Mouse (Mus musculus) neural tube, embryonic 12.5 days (tissue): ENCODE data around the gene Rbp7. TPM values are rescaled to one million over a fixed set of nuclear protein-coding genes. Genes with fewer than 3 reads are reported as not detected.
"Not testable (repeated sequence)": the region's sequence is repeated elsewhere in the genome, so short reads cannot be mapped to it uniquely, and the experiment has no call there.

ENCODE experiments used
- ATAC-seq: fragments of 200-750 bp; cut with Nextera tagmentation; 2 replicates; pipeline ENCODE4 v1.8.0; 2017; ENCODE audit warnings: low read depth, mild to moderate bottlenecking, moderate TSS enrichment, moderate library complexity; ENCODE audit not compliant: low FRiP score
- H3K27ac ChIP-seq: fragments of 300-500 bp; sonication (generic); 2 replicates; pipeline ENCODE4 v1.5.1; 2016
- H3K27me3 ChIP-seq: fragments of 300-500 bp; sonication (generic); replicated peaks from 2 replicates; pipeline ENCODE4 v1.6.1; 2016; ENCODE audit warnings: mild to moderate bottlenecking
- H3K36me3 ChIP-seq: fragments of 300-500 bp; sonication (generic); 2 replicates; pipeline ENCODE4 v1.6.1; 2016; ENCODE audit warnings: mild to moderate bottlenecking
- H3K4me1 ChIP-seq: fragments of 300-500 bp; sonication (generic); 2 replicates; pipeline ENCODE4 v1.6.1; 2016
- H3K4me2 ChIP-seq: fragments of 300-500 bp; sonication (generic); replicated peaks from 2 replicates; pipeline ENCODE4 v1.6.1; 2016; ENCODE audit warnings: mild to moderate bottlenecking
- H3K4me3 ChIP-seq: fragments of 300-500 bp; sonication (generic); 2 replicates; pipeline ENCODE4 v1.5.1; 2016
- H3K9ac ChIP-seq: fragments of 300-500 bp; sonication (generic); 2 replicates; pipeline ENCODE4 v1.6.1; 2016; ENCODE audit warnings: mild to moderate bottlenecking
- H3K9me3 ChIP-seq: fragments of 300-500 bp; sonication (generic); 2 replicates; pipeline ENCODE4 v1.6.1; 2016; ENCODE audit warnings: mild to moderate bottlenecking
- WGBS: fragments of 180-500 bp; shearing (Covaris S2); methylation state at CpG from one replicate; pipeline ENCODE4 v1.1.7; 2016; 5-methylcytosine and 5-hydroxymethylcytosine counted together
- polyA plus RNA-seq: library from polyadenylated mRNA; unstranded; fragments of >200 nt; fragmentation: Nextera tagmentation; extraction: Ambion mirVana; gene quantifications from 2 replicates; pipeline ENCODE4 v1.2.1, GENCODE M21; 2016

Rbp7 gene
- polyA plus RNA-seq, 1 experiment from 2014 or later, result not detected

DNA sequence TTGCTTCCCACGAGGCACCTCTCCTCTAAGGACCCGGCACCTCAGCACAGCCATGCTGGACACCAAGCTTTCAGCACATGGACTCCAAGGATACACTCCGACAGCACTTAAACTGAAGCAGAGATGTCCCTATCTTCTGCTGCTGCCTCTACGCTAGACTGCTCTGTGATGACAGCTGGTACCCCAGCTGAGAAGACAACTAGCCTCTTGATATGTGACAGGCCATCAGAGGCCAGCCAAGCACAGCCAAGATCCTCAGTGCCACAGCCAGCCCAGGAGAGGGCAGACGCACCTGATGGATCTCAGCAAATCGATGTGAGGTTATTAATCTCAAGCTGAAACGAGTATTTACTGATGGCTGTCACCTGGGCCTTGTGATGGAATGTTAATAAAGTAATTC lies 20.3 kb upstream of the Rbp7 start:
- Histone ChIP-seq H3K36me3 (peaks cover 22% of the 10 kb centered on the region), H3K9ac (0 out of 2 replicates have a peak overlapping the region, but pooled peaks have one; percentile 5), H3K9me3 (0 out of 2 replicates have a peak, but pooled peaks cover 3% of the 10 kb centered on the region), H3K4me1 (no peaks in the 10 kb centered on the region), H3K4me2 (no peak overlapping the region), H3K27me3 (no peaks in the 10 kb centered on the region), H3K27ac (no peak overlapping the region), H3K4me3 (no peak overlapping the region)
- no peak for ATAC-seq
- WGBS, result 83% methylated on average over 7 of the region's 7 CpGs

DNA sequence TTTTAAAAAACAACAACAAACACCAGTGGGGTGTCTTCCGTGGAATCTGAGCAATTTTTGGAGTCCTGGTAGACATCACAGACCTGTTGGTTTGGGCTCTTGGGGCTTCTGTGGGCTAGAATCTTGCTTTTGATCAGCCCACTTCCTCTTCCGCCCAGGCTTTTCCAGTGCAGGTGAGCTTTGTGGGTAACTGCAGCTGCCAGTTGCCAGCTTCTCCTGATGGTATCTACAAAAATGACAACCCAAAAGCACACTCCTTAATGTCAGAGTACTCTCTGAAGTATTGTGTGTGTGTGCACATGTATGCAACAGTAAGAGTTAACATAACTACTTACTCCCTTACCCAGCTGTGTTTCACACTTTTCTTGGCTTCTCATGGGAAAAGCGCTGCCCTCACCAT lies 14.8 kb upstream of the Rbp7 start:
- Histone ChIP-seq H3K9ac (no peak overlapping the region), H3K4me3 (no peak overlapping the region), H3K4me1 (no peaks in the 10 kb centered on the region), H3K9me3 (0 out of 2 replicates have a peak, but pooled peaks cover 3% of the 10 kb centered on the region), H3K36me3 (peaks cover 42% of the 10 kb centered on the region), H3K4me2 (no peak overlapping the region), H3K27me3 (no peaks in the 10 kb centered on the region), H3K27ac (no peak overlapping the region)
- WGBS, result 95% methylated on average over 3 of the region's 3 CpGs
- ATAC-seq, result no peak

DNA sequence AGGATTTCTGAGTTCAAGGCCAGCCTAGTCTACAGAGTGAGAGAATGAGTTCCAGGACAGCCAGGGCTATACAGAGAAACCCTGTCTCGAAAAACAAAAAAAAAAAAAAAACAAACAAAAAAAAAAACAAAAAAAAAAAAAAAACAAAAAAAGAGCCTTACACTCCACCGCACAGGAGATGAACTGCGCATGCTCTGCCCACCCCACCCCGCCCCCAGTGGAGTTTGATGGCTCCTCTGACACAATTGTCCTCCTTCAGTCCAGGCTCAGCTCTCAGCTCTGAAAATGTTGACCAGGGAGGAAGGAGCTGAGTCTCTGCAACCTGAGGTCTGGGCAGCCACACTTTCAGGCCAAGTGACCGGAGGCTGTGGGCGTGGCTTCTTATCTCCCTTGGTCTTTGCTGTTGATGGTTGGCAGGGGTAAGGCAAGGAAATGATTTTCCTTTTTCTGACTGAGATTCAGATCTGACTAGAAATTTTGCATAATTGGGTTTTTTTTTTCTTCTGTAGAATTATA lies 8.7 kb upstream of the Rbp7 start:
- Histone ChIP-seq H3K9ac (no peak overlapping the region), H3K9me3 (no peaks in the 10 kb centered on the region), H3K4me3 (no peak overlapping the region), H3K4me1 (no peaks in the 10 kb centered on the region), H3K4me2 (no peak overlapping the region), H3K27ac (no peak overlapping the region), H3K27me3 (no peaks in the 10 kb centered on the region), H3K36me3 (peaks cover 8% of the 10 kb centered on the region)
- WGBS, result 84% methylated on average over 6 of the region's 6 CpGs
- no peak for ATAC-seq

DNA sequence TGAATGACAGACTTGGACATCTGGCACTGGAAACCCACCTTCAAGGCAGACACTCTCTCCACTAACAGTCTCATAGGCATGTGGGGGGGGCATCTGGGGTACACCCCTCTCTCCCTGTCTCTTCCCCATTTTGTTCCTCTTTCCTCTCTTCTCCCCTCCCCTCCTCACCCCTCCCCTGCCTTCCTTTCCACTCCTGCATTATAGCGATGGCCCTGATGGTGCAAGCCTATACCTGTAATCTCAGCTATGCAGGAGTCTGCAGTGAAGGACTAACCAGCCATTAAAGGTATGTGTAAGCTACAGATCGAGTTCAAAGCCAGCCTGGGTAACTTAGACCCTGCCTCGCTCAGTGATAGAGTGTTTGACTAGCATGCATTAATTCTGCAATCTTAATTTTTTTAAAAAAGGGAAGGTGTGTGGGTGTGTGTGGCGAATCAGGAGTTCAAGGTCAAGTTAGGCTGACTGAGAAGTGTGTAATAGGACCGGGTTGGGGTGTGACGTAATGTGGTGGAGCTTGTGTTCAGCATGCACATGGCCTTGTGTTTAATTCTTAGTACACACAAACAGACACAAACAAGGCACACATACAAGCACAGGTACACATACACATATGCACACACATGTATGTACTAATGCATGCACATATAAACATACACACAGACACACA lies 7.7 kb upstream of the Rbp7 start:
- no peaks in the 10 kb centered on the region for H3K9me3 ChIP-seq
- no peaks in the 10 kb centered on the region for H3K27me3 ChIP-seq
- H3K4me1 ChIP-seq, result no peaks in the 10 kb centered on the region
- no peak overlapping the region for H3K9ac ChIP-seq
- H3K4me3 ChIP-seq, result no peak overlapping the region
- H3K4me2 ChIP-seq, result no peak overlapping the region
- WGBS, result 81% methylated on average over 6 of the region's 6 CpGs
- no peak overlapping the region for H3K27ac ChIP-seq
- ATAC-seq, result no peak
- H3K36me3 ChIP-seq, result peaks cover 2% of the 10 kb centered on the region; the same call in 1 of the 2 replicates

DNA sequence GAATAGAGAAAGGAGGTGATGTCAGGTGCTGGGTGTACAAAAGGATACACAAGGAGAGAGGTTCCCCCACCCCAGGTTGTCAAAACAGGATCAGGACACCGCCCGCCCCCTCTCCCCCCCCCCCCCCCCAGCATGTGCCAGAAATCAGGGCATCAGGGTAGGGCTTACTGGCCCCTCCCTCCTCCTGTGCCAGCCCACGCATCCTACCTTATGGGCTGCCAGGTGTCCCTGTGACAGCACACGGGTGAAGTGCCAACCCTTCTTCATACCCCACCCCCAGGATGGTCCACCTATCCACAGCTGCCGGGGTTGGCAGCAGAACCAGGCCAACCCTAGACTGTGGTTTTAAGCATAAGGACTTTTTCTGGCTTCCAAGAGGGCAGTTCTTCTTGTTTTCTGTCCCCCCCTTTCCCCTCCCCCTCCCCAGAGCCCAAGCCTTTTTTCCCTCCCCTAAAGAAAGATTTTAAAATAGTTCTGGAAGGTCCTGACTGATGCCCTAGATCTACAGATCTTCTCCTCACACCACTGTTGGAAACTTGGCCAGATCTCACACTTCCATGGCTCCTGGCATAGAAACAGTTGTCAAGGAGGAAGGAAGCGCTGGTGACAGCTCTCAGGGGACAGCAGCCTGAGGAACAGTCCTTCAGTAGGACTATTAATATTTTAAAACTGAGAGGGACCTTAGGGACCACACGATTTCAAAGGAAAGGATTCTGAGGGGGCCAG lies 7.0 kb upstream of the Rbp7 start:
- ATAC-seq, result no peak
- Histone ChIP-seq H3K4me1 (no peaks in the 10 kb centered on the region), H3K9me3 (no peaks in the 10 kb centered on the region), H3K4me2 (no peak overlapping the region), H3K36me3 (no peaks in the 10 kb centered on the region), H3K9ac (no peak overlapping the region), H3K27me3 (no peaks in the 10 kb centered on the region), H3K4me3 (no peak overlapping the region), H3K27ac (no peak overlapping the region)
- WGBS, result 77% methylated on average over 5 of the region's 7 CpGs

DNA sequence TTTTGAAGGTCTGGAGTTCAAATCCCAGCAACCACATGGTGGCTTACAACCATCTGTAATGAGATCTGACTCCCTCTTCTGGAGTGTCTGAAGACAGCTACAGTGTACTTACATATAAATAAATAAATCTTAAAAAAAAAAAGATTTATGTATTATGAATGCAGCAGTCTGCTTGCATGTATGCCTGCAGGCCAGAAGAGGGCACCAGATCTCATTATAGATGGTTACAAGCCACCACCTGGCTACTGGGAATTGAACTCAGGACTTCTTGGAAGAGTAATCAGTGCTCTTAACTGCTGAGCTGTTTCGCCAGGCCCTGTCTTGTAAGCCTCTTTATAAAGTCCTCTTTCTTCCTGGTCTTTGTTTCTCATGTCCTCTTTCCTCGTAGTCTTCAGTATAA lies 5.7 kb upstream of the Rbp7 start:
- not testable (repeated sequence) for H3K9ac ChIP-seq, H3K4me3 ChIP-seq, H3K27me3 ChIP-seq, H3K27ac ChIP-seq, H3K36me3 ChIP-seq, H3K4me2 ChIP-seq, H3K9me3 ChIP-seq, H3K4me1 ChIP-seq, ATAC-seq
- 94% methylated on average over 2 of the region's 2 CpGs for WGBS

DNA sequence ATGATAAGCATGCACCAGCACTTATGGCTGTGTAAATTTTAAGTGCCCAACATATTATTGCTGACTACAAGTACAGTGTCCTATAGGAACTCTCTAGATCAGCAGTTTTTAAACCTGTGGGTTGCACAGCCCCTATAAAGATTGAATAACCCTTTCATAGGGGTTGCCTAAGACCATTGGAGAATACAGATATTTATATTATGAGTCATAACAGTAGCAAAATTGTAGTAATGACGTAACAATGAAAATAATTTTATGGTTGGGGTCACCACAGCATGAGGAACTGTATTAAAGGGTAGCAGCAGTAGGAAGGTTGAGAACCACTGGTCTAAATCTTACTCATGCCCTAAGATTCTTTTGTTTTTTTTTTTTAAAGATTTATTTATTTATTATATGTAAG lies 4.6 kb upstream of the Rbp7 start:
- Histone ChIP-seq H3K4me2 (no peak overlapping the region), H3K4me3 (no peak overlapping the region), H3K27ac (no peak overlapping the region), H3K27me3 (no peaks in the 10 kb centered on the region), H3K4me1 (no peaks in the 10 kb centered on the region), H3K9me3 (no peaks in the 10 kb centered on the region), H3K36me3 (no peaks in the 10 kb centered on the region), H3K9ac (no peak overlapping the region)
- 81% methylated on average over 1 of the region's 1 CpGs for WGBS
- no peak for ATAC-seq

DNA sequence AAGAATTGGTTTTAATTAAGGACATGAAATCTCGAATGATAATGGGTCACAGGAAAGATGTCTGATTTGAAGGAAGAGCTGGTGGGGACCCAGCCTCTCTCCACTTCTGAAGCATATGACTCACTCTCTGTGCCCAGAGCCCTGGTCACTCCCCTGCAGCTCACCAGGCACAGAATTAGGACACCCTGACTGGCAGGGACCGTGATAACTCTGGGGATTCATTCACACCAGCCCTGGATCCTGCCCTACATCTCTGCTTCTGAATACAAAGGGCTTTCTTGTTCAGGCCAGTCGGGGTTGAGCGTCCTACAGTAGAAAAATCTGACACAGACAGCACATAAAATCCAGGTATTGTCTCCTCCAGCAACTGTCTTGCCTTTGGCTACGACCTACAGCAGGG lies 3.7 kb upstream of the Rbp7 start:
- Histone ChIP-seq H3K27me3 (no peaks in the 10 kb centered on the region), H3K9me3 (no peaks in the 10 kb centered on the region), H3K36me3 (no peaks in the 10 kb centered on the region), H3K9ac (no peak overlapping the region), H3K4me3 (no peak overlapping the region), H3K4me1 (no peaks in the 10 kb centered on the region), H3K4me2 (no peak overlapping the region), H3K27ac (no peak overlapping the region)
- ATAC-seq, result no peak
- WGBS, result 63% methylated on average over 5 of the region's 5 CpGs

DNA sequence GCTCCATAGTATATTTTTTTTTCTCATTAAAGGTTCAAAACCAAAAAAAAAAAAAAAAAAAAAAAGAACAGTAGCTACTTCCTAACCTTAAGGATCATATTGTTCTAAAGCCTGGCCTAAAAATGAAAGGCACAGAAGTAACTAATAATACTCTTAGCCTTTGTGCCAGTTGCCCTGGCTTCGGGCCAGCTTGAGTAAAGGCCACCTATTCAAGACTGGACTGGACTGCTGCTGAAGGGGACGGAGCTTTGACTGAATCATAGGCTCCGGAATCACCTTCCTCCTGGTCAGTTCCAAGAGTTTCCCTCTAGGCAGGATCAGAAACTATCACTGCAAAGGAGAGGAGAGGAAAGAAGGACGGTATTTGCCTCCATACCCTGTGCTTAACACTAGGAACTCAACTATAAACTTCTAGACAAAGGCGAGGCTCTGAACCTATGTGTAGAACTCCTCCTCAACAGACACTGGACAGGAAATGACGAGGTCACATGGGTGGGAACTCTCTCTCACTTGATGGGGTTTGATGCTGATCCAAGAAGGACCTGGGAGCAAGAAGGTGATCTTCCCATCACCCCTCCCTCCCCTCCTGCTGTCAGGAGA lies 3.2 kb upstream of the Rbp7 start:
- H3K27me3 ChIP-seq, result no peaks in the 10 kb centered on the region
- no peak overlapping the region for H3K4me3 ChIP-seq
- WGBS, result 75% methylated on average over 6 of the region's 6 CpGs
- no peaks in the 10 kb centered on the region for H3K9me3 ChIP-seq
- H3K4me1 ChIP-seq, result no peaks in the 10 kb centered on the region
- no peak for ATAC-seq
- no peaks in the 10 kb centered on the region for H3K36me3 ChIP-seq
- no peak overlapping the region for H3K4me2 ChIP-seq
- H3K9ac ChIP-seq, result no peak overlapping the region
- H3K27ac ChIP-seq, result no peak overlapping the region

DNA sequence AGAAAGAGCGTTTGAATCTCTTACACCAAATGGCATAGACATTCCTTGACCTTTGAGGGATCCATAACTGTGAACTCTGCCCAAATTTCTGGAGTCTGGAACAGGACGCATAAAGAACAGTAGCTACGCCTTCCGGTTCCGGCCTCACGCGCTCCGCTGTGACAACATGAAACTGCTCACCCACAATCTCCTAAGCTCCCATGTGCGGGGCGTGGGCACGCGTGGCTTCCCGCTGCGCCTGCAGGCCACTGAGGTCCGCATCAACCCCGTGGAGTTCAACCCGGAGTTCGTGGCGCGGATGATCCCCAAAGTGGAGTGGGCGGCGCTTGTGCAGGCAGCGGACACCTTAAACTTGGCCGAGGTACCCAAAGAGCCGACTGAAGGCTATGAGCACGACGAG lies 2.4 kb upstream of the Rbp7 start:
- H3K9me3 ChIP-seq, H3K27me3 ChIP-seq, H3K4me1 ChIP-seq, ATAC-seq, H3K4me3 ChIP-seq, H3K4me2 ChIP-seq, H3K36me3 ChIP-seq, H3K27ac ChIP-seq, H3K9ac ChIP-seq: not testable (repeated sequence)
- WGBS, result 87% methylated on average over 27 of the region's 27 CpGs

DNA sequence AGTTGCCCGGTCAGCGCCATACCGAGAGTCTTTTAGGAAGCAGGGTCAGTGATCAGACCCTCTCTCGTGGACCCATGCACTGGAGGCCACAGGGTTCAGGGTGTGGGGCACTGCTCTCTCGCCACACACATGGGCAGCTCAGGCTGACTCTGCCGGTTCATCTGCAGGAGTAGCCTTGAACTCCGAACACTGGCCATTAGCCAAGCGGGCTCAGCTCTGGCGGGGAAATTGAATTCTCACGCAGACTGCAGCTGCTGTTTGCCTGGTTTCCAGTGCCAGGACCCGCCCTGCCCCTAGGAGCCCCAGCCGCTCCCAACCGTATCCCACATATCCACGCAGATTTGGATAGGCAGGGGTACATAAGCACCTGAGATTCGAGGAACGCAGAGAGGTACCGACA lies 515 bp downstream of the Rbp7 start:
- 88% methylated on average over 17 of the region's 17 CpGs for WGBS
- no peaks in the 10 kb centered on the region for H3K36me3 ChIP-seq
- no peaks in the 10 kb centered on the region for H3K27me3 ChIP-seq
- H3K27ac ChIP-seq, result no peak overlapping the region
- H3K4me1 ChIP-seq, result no peaks in the 10 kb centered on the region
- no peak overlapping the region for H3K9ac ChIP-seq
- no peak for ATAC-seq
- no peak overlapping the region for H3K4me2 ChIP-seq
- no peak overlapping the region for H3K4me3 ChIP-seq
- no peaks in the 10 kb centered on the region for H3K9me3 ChIP-seq

DNA sequence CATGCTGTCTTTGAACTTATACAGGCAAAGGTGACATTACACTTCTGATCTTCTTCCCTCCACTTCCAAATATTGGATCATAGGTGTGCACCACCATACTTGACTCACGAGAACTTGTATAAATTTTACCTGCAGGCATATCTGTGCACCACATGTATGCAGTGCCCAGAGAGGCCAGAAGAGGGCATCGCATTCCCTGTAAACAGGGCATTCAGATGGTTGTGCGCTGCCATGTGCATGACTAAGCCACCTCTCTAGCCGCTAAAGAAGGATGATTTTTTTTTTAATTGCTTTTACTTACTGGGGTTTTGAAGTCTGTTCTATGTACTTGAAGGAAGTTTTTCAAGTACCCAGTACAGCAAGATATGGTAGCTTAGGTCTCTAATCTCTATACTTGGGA lies 1.1 kb downstream of the Rbp7 start:
- ATAC-seq, result no peak
- Histone ChIP-seq H3K4me1 (no peaks in the 10 kb centered on the region), H3K36me3 (no peaks in the 10 kb centered on the region), H3K4me3 (no peak overlapping the region), H3K27ac (no peak overlapping the region), H3K9me3 (no peaks in the 10 kb centered on the region), H3K9ac (no peak overlapping the region), H3K27me3 (no peaks in the 10 kb centered on the region), H3K4me2 (no peak overlapping the region)
- 90% methylated on average over 4 of the region's 4 CpGs for WGBS
